49 mouse cellular contexts compared by ENCODE assay signal in genomic region chr9:101919324-101919723, GRCm38 (mm10). TPM values are rescaled to one million over a fixed set of nuclear protein-coding genes. Genes with fewer than 3 reads are reported as not detected.
"Had no signal": no experiment of that assay in that cellular context is flagged by ENCODE, and none has a peak within 500 bp of the region (broad histone marks: within the 10 kb centered on the region; RNA-seq: fewer than 3 reads in every experiment).

No protein-coding gene starts in this region.

- H3K27me3 ChIP-seq: heart, embryonic 12.5 days; heart, embryonic 13.5 days; heart, embryonic 15.5 days; hindbrain, embryonic 12.5 days; hindbrain, embryonic 13.5 days; hindbrain, embryonic 15.5 days; kidney, embryonic 15.5 days had no signal

- H3K27ac ChIP-seq: heart, adult 2 months; heart, embryonic 13.5 days; heart, embryonic 15.5 days; hindbrain, embryonic 10.5 days; hindbrain, embryonic 12.5 days; hindbrain, embryonic 13.5 days; hindbrain, embryonic 14.5 days; hindbrain, embryonic 15.5 days; hindbrain, postnatal 0 days; kidney, embryonic 15.5 days; kidney, postnatal 0 days; layer of hippocampus, adult 2 months; left cerebral cortex, adult 2 months had no signal

- ATAC-seq: hindbrain, embryonic 16.5 days; hindbrain, postnatal 0 days; inflammation-experienced regulatory T-cells, adult 6 months; intestine, embryonic 16.5 days; intestine, postnatal 0 days had no signal

- H3K9ac ChIP-seq: heart, embryonic 12.5 days; heart, embryonic 13.5 days; heart, embryonic 15.5 days; hindbrain, embryonic 12.5 days; hindbrain, embryonic 13.5 days; hindbrain, embryonic 14.5 days; hindbrain, embryonic 15.5 days; kidney, embryonic 15.5 days had no signal

- H3K4me3 ChIP-seq: heart, adult 2 months; heart, embryonic 12.5 days; heart, embryonic 13.5 days; heart, embryonic 15.5 days; hindbrain, embryonic 10.5 days; hindbrain, embryonic 12.5 days; hindbrain, embryonic 13.5 days; hindbrain, embryonic 15.5 days; kidney, embryonic 15.5 days; layer of hippocampus, adult 2 months; left cerebral cortex, adult 2 months had no signal

- H3K4me1 ChIP-seq: heart, embryonic 12.5 days; hindbrain, embryonic 10.5 days; hindbrain, embryonic 12.5 days; hindbrain, embryonic 13.5 days; hindbrain, embryonic 15.5 days; kidney, embryonic 15.5 days had no signal

- DNase-seq: heart, adult 2 months; heart, postnatal 36 days; heart, postnatal 4 days; kidney, adult 11 months; kidney, adult 18-20 months; kidney, adult 2 months; kidney, adult 8-10 months; kidney, adult 9 months; kidney, postnatal 10 days; kidney, postnatal 14 days; kidney, postnatal 25 days; kidney, postnatal 36 days; kidney, postnatal 4 days; layer of hippocampus, adult 9-11 months; layer of hippocampus, postnatal 36 days had no signal

- H3K9me3 ChIP-seq: heart, embryonic 12.5 days; heart, embryonic 13.5 days; heart, embryonic 15.5 days; hindbrain, embryonic 10.5 days; hindbrain, embryonic 12.5 days; hindbrain, embryonic 13.5 days; hindbrain, embryonic 15.5 days; kidney, embryonic 15.5 days had no signal

- H3K4me2 ChIP-seq: heart, embryonic 11.5 days; heart, embryonic 12.5 days; heart, embryonic 13.5 days; heart, embryonic 15.5 days; hindbrain, embryonic 12.5 days; hindbrain, embryonic 13.5 days; hindbrain, embryonic 14.5 days; hindbrain, embryonic 15.5 days; kidney, embryonic 15.5 days had no signal

- H3K36me3 ChIP-seq: heart, embryonic 12.5 days; heart, embryonic 13.5 days; heart, embryonic 15.5 days; hindbrain, embryonic 10.5 days; hindbrain, embryonic 12.5 days; kidney, embryonic 15.5 days had no signal

RNA-seq across cellular contexts. Expression of gene 9630041A04Rik, which starts 57.7 kb away (rescaled TPM):
- total RNA-seq: heart, adult 2 months; heart, adult 8-10 months; heart, postnatal 25 days; heart, postnatal 36 days; heart, postnatal 4 days; hematopoietic stem cell, adult 5-6 weeks; hindbrain, postnatal 0 days; layer of hippocampus, adult 18-20 months; layer of hippocampus, adult 2 months; layer of hippocampus, adult 8-10 months; layer of hippocampus, postnatal 10 days; layer of hippocampus, postnatal 14 days; layer of hippocampus, postnatal 25 days; layer of hippocampus, postnatal 36 days; left cerebral cortex, adult 18-20 months; left cerebral cortex, adult 2 months; left cerebral cortex, adult 8-10 months had no signal
- polyA plus RNA-seq: heart, adult 2 months; heart, embryonic 11.5 days; heart, embryonic 12.5 days; heart, embryonic 13.5 days; heart, embryonic 14.5 days; heart, embryonic 15.5 days; heart, embryonic 16.5 days; heart, postnatal 0 days; inflammation-experienced regulatory T-cells, adult 6 months; intestine, embryonic 16.5 days; intestine, postnatal 0 days; kidney, adult 2 months; kidney, embryonic 14.5 days; kidney, embryonic 15.5 days; kidney, embryonic 16.5 days; kidney, postnatal 0 days; large intestine, adult 2 months had no signal
